Mouse (Mus musculus) lung, adult 18-20 months (tissue): Measurements from ENCODE around the gene Mmrn2.

Experiments
- DNase-seq, 2 experiments: peaks; one replicate each; pipeline ENCODE4 v3.0.0; 2022; ENCODE audit warnings: mixed read lengths in 2 of 2

The Mmrn2 gene

GRCm38 (mm10) chr14:34375415-34375904, at the start of gene Mmrn2:
Gene Mmrn2, plus strand, starts transcription at chr14:34375465.
- no peak for DNase-seq

GRCm38 (mm10) chr14:34326606-34327005, 48.7 kb upstream of the Mmrn2 start:
- DNase-seq = no peak

DNA sequence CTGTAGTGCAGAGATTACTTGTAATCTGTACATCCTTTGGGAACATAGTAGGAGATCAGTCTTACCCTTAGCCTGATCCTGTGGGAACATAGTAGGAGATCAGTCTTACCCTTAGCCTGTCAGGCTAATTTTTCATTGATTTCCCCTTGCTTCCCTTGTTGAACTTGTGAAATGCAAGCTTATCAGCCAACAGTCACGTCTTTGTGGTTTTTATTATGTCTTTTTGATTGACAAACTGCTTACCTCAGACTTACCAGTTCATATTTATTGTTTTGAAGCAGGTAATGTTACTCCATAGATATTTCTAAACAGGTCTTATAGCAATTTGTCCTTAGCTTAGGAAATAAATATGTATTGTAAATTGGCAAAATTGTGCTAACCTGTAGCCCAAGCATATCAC, 47.6 kb upstream of the Mmrn2 start:
- DNase-seq = no peak

GRCm38 (mm10) chr14:34330657-34331158, 44.6 kb upstream of the Mmrn2 start:
- DNase-seq = no peak

DNA sequence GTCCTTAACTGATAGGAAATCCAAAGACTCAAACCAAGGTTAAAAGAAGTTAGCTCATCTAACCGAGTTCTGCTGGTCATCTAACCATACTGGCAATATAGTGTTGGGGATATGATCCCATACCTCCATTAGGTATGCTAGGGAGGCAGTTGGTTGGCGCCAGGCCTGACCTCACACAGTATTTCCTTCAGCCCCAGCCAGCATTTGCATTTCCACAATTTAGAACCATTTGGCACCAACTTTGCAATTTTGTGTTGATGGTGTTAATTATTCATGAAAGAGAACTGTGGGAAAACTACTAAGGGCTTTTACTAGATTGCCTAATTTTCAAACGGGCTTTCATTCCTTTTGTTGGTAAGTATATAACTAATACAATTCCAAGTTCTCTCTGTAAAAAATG, 43.4 kb upstream of the Mmrn2 start:
- DNase-seq = no peak

- DNase-seq = no peak
These were observed 42.8 kb upstream of the Mmrn2 start for GRCm38 (mm10) chr14:34332476-34332875.

- DNase-seq = no peak
These were observed 35.8 kb upstream of the Mmrn2 start for GRCm38 (mm10) chr14:34339446-34339845.

GRCm38 (mm10) chr14:34341993-34342392, 33.3 kb upstream of the Mmrn2 start:
- DNase-seq = no peak

GRCm38 (mm10) chr14:34343078-34343477, 32.2 kb upstream of the Mmrn2 start:
- no peak for DNase-seq

GRCm38 (mm10) chr14:34344361-34344760, 30.9 kb upstream of the Mmrn2 start:
- DNase-seq = no peak

DNA sequence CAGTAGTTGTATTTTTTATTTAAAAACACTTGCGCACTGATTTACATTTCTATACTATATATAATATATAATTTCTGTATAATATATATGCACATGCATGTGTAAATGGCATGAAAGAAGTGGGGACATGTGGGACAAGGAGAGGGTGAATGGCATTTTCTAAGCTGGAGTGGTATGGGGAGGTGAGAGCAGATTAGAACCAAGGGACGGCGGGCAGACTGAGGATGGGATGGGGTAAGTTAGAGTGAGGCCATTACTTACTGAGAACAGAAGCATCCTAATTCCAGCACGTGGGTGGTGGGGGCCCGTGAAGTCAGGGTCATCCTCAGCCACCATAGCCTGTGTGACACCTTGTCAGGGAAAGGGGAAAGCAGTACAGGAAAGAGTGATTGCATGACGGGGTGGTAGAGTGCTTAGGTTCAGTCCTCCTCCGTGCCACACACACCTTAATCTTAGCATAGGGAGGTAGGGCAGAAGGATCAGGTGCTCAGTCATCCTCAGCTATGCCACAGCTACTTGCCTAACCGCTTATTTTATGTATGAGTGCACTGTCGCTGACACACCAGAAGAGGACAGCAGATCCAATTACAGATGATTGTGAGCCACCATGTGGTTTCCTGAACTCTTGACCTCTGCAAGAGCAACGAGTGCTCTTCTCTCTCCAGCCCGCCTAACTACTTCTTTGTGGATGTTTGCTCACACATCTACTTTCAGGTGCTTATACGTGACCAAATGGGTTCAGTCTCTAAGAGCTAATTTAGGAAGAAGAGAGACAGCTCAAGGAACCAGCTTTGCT, 29.3 kb upstream of the Mmrn2 start:
- peak; percentile 24 to 56 for DNase-seq

DNA sequence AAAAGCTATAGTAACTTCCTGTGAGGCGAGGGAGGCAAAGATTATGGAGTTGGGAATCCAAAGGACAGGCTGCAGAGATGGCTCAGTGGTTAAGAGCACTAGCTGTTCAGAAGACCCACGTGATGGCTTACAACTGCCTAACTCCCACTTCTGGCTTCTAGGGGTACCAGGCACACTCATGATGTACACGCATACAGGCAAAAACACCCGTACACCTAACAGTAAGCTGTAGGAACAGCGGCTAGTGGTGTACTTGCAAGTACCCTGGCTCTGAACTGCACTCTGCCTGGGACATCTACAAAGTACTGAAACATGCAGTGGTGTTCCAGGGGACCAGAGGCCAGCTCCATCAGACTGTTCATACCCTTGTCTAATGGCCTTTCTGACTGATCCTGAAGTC, 28.2 kb upstream of the Mmrn2 start:
- no peak for DNase-seq

- no peak for DNase-seq
These were observed 27.0 kb upstream of the Mmrn2 start for GRCm38 (mm10) chr14:34348301-34348700.

DNA sequence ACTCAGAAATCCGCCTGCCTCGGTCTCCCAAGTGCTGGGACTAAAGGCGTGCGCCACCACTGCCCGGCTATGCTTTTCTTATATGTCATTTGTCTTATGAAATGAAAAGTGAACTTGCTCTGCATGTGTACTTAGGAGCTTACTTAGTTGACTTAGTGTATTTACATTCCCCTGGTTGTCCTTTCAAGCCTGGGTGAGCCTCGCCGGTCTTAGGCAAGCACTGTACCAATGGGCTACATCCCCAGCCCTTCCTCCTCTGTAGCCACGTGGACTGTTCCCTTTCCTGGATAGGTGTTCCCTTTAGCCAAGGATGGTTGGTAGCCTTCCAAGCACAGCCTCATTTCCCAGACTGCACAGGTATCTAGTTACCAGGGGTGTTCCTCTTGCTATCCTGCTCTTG, 26.3 kb upstream of the Mmrn2 start:
- DNase-seq = peak; percentile 81 to 88

DNA sequence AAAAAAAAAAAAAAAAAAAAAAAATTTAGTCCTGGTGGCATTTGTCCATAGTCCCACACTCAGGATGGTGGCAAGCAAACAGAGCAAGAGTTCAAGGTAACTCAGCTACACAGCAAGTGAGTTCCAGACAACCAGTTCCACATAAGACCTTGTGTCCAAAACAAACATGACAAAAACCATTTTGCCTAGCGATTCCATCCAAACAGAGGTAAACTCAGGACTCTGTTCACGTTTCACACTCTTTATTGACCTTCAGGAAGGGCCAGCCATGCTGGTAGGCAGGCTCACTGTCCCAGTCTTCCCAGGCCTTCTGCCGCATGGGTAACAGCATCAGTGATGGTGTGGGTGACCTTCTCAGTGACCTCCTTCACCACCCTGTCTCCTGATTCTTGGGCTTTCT, 23.6 kb upstream of the Mmrn2 start:
- no peak for DNase-seq

GRCm38 (mm10) chr14:34352523-34352922, 22.7 kb upstream of the Mmrn2 start:
- DNase-seq = no peak

GRCm38 (mm10) chr14:34353326-34353725, 21.9 kb upstream of the Mmrn2 start:
- DNase-seq = peak; percentile 73 to 77

- no peak for DNase-seq
These were observed 20.8 kb upstream of the Mmrn2 start for GRCm38 (mm10) chr14:34354456-34354855.

DNA sequence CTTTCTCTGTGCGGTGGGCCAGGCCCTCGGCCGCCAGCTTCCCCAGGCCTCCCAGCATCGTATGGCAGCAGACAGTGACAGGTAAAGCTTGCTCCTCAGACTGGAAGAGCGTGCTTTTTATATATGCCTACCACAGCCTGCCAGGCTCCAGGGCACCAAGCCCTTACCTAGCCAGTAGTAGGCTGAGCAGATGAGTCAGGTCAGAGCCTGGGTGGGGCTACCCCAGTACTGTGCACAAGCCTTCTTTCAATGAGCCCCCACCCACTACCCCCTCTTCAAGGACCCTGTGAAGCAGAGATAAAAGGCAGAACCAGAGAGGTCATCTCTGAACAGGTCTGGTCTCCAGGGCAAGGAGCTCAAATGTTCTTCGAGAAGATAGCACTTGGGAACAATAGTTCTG, 20.0 kb upstream of the Mmrn2 start, which contains the start of gene Fam25c:
Gene Fam25c, minus strand, starts transcription at position 133 of the 400 bp plus-strand sequence.
- DNase-seq = no peak

DNA sequence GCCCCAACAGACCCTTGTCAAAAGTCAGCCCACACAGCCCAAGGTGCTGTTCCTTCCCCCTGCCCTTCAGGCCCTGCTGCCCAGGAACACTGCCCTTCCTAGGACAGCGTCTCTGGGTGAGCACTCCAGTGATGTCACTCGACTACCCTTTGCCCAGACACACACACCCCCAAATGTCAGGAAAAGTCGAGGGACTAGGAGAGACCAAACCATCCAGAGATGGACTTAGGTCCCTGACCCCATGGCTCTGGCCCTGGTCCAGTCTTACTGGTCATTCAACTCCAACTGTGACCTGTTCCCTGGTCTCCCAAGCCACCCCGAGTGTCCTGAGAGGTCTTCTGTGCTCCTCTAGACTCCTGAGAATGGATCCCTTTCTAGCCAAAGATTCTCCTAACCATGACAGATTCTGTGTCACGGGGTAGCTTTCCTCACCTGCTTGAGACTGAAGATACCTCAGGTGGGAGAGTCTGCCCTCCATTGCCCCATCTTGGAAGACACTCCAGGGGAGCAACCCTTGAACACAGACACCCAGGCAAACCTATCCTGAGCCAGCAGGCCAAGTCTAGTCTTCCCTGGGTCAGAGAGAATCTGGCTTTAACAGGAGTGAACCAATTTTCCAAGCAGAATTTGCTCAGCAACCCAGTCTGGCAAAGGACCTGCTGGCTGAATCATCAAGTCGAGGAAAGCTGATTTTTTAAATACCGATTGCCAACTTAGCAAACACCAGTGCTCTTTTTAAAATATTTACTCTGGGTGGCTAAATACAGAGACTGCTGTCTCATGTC, 17.4 kb upstream of the Mmrn2 start:
- peak in 1 of 2 experiments; percentile 38 for DNase-seq

DNA sequence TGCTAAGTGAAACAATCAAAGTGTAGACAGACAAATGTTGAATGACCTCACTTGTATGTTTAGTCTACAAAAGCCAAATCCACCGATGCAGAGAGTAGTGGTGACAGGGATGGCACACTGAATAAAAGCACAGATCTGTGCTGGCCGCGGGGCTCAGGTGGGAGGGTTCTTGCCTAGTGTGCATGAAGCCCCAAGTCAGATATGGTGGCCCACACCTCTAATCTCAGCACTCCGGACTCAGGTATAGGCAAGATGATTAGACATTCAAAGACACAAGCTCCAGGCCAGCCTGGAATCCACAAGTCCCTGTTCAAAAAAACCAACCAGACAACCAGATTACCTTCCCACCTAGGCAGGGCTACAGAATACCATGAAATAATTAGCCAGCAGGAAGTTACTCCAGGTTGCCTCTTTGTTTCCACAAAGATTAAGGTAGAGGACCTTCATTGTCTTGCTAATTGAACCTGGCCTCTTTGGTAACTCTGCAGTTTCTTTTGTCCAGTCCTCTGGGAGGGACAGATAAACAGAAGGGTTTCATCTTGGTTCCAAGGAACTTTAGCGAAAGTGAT, 15.5 kb upstream of the Mmrn2 start:
- no peak for DNase-seq

- no peak for DNase-seq
These were observed 15.0 kb upstream of the Mmrn2 start for GRCm38 (mm10) chr14:34360251-34360650.

DNA sequence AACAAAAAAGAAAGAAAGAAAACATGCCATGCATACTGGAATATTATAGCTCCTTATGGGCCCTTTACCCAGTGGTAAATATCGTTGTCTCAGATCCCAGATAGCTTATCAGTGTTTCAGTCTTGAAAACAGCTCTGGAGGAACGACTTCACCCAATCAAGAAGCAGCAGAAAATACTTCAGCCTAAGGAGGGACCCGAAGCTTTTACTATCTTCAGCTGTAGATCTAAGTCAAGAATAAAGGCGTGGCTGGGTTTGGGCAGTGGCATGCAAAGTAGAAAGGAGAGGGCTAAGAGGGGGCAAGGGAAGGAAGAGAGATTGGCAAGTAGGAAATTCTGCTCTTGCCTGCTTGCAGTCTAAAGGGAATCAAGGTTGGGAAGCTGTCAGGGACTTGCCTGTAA, 13.1 kb upstream of the Mmrn2 start:
- no peak for DNase-seq
